Mouse (Mus musculus) brain, embryonic 14.5 days (tissue): Measurements from ENCODE around the gene Car12.

Source experiments
- CTCF ChIP-seq: fragments of 200-500 bp; IDR thresholded peaks from 2 replicates; pipeline ENCODE4 v1.5.1; 2012; ENCODE audit warnings: inconsistent platforms, mild to moderate bottlenecking, moderate library complexity, borderline replicate concordance; ENCODE audit not compliant: insufficient read depth, insufficient read length; ENCODE audit errors: extremely low read depth
- POLR2A ChIP-seq: fragments of 200-500 bp; IDR thresholded peaks from 2 replicates; pipeline ENCODE4 v1.6.1; 2012; ENCODE audit warnings: mild to moderate bottlenecking, inconsistent platforms, borderline replicate concordance; ENCODE audit not compliant: poor library complexity, insufficient read depth, insufficient read length, severe bottlenecking; ENCODE audit errors: extremely low read depth

- no peak for TF ChIP-seq CTCF
- TF ChIP-seq POLR2A = no peak
These were observed 47.3 kb upstream of the Car12 start for GRCm38 (mm10) chr9:66666153-66666552.
